In genomic region chr11:52692701-52693100, GRCm38 (mm10) we compare ENCODE assay signal across 32 mouse cellular contexts.
"Had no signal": no experiment of that assay in that cellular context is flagged by ENCODE, and none has a peak within 500 bp of the region (broad histone marks: within the 10 kb centered on the region; RNA-seq: fewer than 3 reads in every experiment).

No protein-coding gene starts in this region.

- H3K4me2 ChIP-seq: heart, embryonic 13.5 days; heart, embryonic 15.5 days; hindbrain, embryonic 12.5 days; hindbrain, embryonic 13.5 days; hindbrain, embryonic 14.5 days; hindbrain, embryonic 15.5 days; intestine, embryonic 15.5 days; kidney, embryonic 15.5 days had no signal

- H3K27me3 ChIP-seq: heart, embryonic 13.5 days; heart, embryonic 15.5 days; hindbrain, embryonic 12.5 days; hindbrain, embryonic 13.5 days; hindbrain, embryonic 15.5 days; intestine, embryonic 15.5 days had no signal

- DNase-seq: heart, postnatal 10 days; heart, postnatal 14 days; heart, postnatal 36 days; heart, postnatal 4 days; kidney, adult 11 months; kidney, adult 18-20 months; kidney, adult 2 months; kidney, adult 8-10 months; kidney, adult 9 months; kidney, postnatal 10 days; kidney, postnatal 14 days; kidney, postnatal 25 days; kidney, postnatal 36 days; kidney, postnatal 4 days; layer of hippocampus, adult 9-11 months; layer of hippocampus, postnatal 36 days had no signal

- H3K27ac ChIP-seq: heart, embryonic 13.5 days; heart, embryonic 15.5 days; hindbrain, embryonic 10.5 days; hindbrain, embryonic 12.5 days; hindbrain, embryonic 13.5 days; hindbrain, embryonic 14.5 days; hindbrain, embryonic 15.5 days; intestine, embryonic 15.5 days; kidney, embryonic 15.5 days; kidney, postnatal 0 days; layer of hippocampus, adult 2 months; left cerebral cortex, adult 2 months had no signal

- H3K9me3 ChIP-seq: heart, embryonic 15.5 days; hindbrain, embryonic 10.5 days; hindbrain, embryonic 12.5 days; hindbrain, embryonic 13.5 days; hindbrain, embryonic 15.5 days; intestine, embryonic 15.5 days; kidney, embryonic 15.5 days had no signal

- H3K36me3 ChIP-seq: heart, embryonic 13.5 days; heart, embryonic 15.5 days; hindbrain, embryonic 10.5 days; hindbrain, embryonic 12.5 days; hindbrain, embryonic 13.5 days; hindbrain, embryonic 15.5 days; intestine, embryonic 15.5 days; kidney, embryonic 15.5 days had no signal

- H3K9ac ChIP-seq: heart, embryonic 13.5 days; heart, embryonic 15.5 days; hindbrain, embryonic 12.5 days; hindbrain, embryonic 13.5 days; hindbrain, embryonic 14.5 days; hindbrain, embryonic 15.5 days; intestine, embryonic 15.5 days; kidney, embryonic 15.5 days had no signal

- ATAC-seq: hindbrain, embryonic 16.5 days; inflammation-experienced regulatory T-cells, adult 6 months; intestine, embryonic 15.5 days; intestine, embryonic 16.5 days; intestine, postnatal 0 days had no signal

- H3K4me1 ChIP-seq: heart, embryonic 13.5 days; heart, embryonic 15.5 days; hindbrain, embryonic 10.5 days; hindbrain, embryonic 12.5 days; hindbrain, embryonic 13.5 days; hindbrain, embryonic 15.5 days; intestine, embryonic 15.5 days; kidney, embryonic 15.5 days had no signal

- H3K4me3 ChIP-seq: heart, embryonic 13.5 days; heart, embryonic 15.5 days; hindbrain, embryonic 10.5 days; hindbrain, embryonic 12.5 days; hindbrain, embryonic 13.5 days; hindbrain, embryonic 15.5 days; intestine, embryonic 15.5 days; kidney, embryonic 15.5 days; layer of hippocampus, adult 2 months; left cerebral cortex, adult 2 months had no signal
